Mouse (Mus musculus) thymus, postnatal 36 days (tissue): ENCODE measurements around the gene Rab31.

ENCODE experiments used
- DNase-seq, 2 experiments: peaks; one replicate each; pipeline ENCODE4 v3.0.0; 2022; ENCODE audit warnings: mixed read lengths in 2 of 2

The Rab31 gene

DNA sequence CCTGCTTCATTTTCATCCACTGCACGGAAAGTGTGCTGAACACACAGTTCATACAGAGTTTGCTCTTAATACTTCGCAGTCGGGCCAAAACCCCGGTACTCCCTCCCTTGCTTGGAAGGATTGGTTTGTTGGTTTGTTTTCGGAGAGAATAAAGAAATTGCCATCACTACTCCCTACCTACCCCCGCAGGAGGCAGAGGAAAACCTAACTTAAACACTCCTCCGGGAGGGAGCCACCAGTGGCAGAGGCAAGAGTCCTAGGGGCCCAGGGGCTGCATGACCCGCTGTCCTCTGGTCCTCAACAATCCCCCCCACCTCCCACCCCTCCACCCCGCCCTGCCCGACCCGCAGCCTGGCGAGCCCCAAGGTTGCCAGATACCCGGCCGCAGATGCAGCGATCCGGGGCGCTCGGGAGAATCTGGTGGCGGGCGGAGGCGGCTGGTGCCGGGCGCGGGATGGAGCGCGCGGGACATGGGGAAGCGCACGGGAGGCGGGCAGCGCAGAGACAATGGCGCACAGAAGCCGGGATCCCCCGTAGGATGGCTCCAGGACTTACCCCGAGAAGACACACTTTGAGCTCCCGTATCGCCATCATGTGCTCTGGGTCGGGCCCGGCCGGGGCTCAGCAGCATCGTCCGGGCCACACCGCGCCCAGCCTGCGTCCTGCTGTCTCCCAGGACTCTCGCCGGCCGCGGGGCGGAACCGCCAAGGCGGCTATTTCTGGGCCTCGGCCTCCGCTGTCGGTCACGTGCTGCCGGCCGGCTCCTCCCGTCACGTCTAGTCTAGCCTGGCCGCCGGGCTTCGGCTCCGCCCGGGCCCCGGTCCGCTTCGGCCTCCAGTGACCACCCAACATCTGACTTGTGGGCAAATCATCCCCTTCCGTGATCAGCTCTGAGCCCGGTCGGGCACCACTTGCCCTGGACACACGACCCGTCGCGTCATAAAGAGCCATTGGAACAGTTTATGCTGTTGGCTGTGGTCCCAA, at the start of gene Rab31:
TSS of gene Rab31 (minus strand) at position 802 of the 984 bp plus-strand sequence.
- peak; percentile 19 to 25 for DNase-seq

DNA sequence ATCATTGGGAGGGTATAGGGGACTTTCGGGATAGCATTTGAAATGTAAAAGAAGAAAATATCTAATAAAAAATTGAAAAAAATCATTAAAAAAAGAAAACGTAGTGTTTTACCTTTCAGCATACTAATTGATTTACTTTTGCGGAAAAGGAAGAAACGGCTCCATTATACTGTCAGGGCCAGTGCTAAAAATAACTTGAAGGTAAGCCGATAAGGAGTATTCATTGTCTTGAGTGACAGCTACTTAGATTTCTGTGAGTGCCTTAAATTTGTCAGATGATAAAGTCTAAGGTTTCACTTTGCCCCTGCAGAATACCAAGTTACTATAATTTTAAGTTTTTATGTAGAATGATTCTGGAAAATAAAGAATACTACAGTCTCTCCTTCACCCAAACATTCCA, 47.6 kb upstream of the Rab31 start:
- DNase-seq: no peak

DNA sequence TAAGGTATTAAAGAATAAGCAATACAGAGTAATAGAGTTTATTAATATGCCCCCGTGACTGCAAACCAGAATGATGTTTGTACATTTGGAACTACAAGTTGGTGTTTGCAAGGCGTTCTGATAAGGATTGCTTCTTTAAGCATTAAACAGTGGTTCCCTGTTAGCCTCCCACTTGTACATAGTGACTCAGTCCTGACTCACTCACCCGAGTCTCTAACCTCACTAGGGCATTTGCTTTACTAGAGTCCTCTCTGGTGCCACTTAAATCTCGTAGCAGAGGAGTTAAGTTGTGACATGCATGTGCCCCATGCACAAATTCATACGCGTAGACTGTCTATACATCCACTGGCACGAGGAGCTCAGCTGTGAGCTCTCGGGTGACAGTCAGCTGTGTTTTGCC, 41.2 kb upstream of the Rab31 start:
- DNase-seq: no peak

DNA sequence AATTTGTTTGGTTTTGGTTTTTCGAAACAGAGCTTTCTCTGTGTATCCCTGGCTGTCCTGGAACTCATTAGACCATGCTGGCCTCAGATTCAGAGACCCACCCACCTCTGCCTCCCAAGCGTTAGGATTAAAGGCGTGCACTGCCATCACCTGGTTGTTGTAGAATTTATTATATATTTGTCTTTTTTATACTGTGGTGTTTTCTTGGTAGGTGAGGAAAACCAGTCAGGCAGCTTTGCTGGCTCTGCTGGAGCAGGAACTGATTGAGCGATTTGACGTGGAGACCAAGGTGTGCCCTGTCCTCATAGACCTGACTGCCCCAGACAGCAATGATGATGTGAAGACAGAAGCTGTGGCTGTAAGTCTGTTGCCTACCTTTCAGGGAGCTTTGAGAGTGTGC, 38.5 kb upstream of the Rab31 start:
- DNase-seq: no peak

DNA sequence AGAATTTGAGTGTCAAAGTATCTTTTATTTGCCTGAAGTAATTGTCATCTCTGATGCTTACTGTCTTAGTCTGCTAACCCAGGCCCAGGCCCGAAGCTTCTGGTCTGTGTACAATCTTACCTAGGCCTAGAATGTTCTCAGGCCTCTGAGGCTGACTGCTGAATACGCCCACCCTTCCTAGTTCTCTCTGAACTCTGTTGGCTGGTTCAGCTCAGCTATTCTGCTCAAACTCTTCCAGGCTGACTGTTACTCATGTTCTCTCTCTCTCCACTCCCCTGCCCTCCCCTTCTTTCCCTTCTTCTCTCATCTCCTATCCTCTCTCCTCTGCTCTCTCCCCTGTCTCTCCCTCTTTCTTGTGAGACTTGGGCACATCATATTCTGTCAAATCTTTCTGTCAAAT, 33.9 kb upstream of the Rab31 start:
- no peak for DNase-seq

DNA sequence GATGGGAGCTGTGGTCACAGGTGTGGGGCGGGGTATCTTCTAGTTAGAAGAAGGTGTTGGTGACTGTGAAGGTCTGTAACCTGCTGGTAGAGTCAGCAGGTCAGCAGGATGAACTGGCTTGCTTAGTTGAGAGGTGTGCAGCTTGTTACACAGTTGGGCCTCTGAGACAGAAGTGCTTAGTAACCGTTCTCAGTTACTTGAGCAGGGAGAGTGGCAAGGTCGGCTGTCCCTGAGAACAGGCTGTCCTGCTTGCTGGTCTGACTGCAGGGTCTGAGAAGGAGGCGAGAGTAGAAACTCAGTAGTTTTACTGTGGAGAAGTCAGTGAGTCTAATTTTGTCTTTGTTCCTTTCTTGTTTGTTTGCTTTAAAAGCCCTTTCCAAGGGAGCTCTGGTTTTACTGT, 33.4 kb upstream of the Rab31 start:
- DNase-seq: no peak

DNA sequence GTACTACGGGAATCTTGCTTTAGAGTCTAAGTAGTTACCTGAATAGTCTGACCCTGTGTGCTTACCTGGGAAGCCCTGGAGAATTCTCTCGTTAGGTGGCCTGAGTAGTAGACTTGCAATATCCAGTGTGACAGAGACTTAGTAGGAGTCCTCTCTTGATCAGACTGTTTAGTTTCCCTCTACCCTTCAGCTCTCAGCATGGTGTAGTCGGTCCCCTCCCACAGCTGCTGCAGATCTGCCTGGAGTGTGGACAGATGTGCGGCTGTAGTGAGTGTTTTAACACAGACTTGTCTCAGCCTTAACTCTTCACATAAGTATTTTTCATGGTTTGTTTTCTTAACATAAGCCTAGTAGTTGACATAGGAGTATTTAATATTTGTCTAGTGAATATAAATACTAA, 29.5 kb upstream of the Rab31 start:
- no peak for DNase-seq

DNA sequence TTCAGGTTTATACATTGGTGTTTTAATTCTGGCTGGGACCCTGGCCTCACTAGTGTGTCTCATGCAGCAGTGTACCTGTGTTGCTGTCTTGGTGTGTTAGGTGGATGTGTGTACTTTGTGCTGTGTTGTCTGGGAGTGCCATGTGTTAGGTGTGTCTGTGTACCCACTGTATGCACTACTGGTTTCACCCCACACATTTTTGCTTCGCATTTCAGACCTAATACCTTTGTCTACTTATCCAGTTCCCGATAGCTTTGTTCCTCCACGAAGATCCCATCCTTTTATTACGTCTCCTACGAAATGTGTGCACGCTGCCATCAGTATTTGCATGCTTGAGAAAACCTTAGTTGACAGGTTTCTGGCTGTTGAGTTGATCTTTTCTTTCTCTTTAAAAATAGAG, 27.9 kb upstream of the Rab31 start:
- DNase-seq: no peak

DNA sequence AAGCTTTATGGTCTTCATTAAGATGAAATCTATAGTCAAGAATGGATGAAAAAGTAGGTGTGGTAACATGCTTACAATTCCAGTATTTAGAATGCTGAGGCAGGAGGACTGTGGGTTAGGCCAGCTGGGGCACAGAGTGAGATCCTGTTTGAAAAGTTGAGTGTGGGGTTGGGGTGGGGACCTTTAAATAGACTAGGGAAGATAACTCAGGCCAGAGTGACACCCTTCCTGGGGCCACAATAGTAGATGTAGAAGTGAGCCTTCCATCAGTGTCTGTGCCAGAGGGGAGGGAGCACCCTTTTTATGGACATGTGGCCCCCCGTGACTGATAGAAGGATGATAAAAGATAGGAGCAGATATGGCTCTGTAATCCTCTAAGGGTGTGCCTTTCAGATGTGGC, 26.8 kb upstream of the Rab31 start:
- DNase-seq: no peak

DNA sequence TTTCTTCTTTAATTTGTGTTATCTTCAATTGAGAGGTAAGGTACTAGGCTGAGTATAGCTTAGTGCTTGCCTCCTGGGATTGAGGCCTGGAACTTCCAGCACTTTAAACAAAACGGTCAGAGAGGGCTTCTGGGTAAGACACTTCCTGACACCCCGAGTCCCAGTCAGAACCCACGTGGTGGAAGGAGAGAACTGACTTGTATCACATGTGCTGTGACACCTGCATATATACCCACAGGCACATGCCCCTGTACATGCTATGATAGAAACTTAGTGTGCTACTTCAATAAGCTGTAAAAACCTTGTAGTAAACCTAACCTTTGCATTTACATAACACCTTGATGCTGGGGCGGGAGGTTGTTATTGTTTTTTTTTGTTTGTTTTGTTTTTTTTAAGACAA, 25.9 kb upstream of the Rab31 start:
- peak; percentile 19 to 42 for DNase-seq

DNA sequence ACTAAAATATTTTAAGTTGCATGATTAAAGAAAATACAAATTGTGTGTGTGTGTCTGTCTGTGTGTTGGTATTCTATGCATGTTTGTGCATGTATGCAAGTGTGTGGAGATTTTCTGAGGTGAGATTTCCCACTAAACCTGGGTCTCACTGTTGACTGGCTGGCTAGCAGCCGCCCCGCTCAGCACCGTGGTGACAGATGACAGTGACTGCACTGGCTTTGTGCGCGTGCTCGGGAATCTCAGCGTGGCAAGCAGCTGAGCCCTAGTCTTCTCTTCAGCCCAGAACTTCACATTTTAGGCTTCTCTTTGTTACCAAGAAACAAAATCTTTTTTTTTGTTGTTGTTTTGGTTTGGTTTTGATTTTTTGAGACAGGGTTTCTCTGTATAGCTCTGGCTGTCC, 23.5 kb upstream of the Rab31 start:
- DNase-seq: no peak

DNA sequence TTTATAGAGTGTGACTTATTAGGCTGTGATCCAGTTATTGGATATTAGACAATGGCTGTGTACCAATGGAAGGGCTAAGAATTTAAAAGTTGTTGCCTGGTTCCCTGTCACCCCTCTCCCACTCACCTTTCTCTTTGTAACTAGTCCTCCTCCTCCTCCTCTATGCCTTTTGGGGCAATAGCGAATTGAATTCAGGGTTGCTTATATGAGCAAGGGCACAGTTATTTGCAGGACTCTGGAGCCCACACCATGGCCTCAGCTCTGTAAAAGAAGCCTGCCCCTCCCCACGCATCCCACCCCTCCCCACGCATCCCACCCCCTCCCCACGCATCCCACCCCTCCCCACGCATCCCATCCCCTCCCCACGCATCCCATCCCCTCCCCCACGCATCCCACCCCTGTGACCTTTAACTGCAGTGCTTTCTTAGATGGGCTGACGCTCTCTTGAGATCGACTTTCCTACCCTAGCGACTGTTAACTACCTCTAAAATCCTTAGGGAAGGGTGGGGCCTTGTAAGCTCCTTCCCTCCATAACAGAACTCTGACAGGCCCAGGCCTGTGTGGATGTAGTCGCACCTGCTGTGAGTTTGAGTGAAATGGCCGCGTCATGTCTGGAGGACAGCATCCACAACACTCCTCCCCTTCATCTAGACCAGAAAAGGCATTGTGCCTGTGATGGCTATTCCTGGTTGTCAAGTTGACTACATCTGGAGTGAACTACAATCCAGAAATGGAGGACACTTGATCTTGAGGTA, 21.7 kb upstream of the Rab31 start:
- DNase-seq: no peak

DNA sequence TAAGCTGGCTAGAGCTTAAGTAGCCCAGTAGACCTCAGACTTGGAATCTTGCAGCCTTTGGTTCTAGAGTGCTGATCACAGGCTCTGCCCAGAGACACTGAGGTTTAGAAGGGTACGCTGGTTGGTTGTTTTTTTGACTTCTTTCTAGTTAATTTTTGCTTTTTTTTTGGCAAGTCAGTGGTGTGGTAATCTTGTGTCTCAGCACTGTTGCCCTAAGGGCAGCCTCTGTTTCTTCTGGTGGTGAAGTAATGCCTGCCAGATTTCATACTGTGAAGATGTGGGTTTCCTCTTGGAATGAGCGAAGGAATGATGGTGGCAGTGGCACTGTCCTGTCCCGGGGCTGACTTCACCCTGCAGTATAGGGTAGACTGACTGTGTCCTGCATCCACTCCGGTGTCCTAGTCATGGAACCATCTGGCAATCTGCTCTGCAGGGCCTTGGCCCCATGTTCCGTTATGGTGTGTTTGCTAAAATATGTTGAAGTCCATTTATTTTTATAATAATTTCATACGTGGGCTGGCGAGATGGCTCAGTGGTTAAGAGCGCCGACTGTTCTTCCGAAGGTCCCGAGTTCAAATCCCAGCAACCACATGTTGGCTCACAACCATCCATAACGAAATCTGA, 20.9 kb upstream of the Rab31 start:
- no peak for DNase-seq

DNA sequence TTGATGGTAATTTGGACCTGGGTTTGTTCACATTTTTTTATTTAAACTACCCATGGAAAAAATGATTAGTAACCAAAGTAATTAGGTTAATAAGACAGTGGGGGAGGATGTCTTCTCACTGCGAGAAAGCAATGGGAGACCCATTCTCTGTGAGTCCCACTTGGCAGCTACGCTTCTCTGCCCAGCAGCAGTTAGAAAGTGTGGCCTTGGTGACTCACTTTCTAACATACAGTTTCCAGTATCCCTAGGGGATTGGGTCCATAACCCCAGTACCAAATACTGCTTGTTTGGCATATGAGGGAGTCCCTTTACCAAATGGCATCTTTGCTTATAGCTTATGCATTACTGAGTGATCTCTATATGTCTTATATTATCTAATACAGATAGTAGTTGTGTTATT, 18.6 kb upstream of the Rab31 start:
- DNase-seq: no peak

DNA sequence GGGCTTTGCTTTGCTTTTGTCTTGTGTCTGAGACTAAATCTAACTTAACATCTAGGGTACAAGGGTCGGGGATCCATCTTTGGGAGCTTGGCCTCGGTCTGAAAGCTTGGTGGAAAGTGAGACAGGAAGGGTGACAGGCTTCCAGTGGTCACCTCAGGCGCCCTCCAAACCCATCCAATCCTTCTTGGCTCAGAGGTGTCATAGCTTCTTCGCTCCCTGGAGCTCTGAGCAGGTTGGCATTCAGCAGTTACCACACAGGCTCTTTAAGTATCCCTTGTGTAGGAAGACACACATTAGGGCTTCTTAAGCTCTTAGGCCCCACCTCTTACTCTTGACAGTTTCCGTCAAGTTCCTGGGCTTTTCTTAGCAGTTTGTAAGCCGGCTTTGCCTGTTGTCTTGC, 17.0 kb upstream of the Rab31 start:
- no peak for DNase-seq

DNA sequence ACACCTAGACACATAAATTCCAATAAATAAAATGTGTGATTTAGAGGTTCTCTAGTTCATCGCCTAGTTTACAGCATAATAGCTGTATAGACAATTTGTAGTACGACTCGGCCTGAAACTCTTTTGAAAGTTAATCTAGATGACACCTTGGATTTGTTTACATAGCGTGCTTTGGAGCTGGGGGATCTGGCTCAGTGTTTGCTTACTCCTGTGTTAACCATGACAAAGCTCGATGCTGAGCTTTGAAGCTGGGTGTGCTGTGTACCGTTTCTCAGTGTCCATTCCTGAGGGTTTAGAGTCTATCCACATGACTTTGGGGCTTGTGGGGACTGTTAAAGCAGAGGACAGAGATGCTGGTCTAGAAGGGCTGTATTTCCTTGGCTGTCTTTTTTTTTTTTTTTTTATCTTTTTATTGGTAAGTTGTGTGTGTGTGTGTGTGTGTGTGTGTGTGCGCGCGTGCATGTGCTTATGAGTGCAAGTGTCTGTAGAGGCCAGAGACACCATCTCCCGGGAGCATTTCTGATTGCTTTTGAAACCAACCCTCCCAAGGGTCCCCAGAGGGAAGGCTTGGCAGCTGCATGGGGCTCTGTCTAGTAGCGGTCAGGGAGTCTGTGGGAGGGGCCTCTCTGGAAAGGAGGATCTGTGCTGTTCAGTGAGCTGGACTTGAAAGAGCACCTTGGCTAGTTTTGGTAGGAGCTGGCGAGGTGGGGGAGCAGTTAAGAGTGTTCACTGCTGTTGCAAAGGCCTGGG, 16.2 kb upstream of the Rab31 start:
- no peak for DNase-seq

DNA sequence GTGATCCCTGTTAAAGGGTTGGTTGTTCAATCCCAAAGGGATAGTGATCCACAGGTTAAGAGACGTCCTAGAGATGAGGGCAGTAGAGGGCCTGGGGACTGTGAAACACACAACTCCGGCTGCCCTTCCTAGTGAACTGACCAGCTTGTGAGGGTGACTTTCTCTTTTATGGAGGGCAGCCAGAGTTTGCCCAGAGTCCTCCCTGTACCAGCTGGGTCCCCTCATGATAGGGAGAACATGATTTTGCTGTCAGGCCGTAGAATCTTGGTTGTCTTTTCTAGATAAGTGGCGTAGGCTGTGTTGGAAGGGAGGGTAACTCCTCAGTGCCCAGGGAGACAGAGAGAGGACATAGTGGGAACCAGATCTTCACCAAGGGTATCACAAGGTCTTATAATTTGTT, 14.7 kb upstream of the Rab31 start:
- no peak for DNase-seq

DNA sequence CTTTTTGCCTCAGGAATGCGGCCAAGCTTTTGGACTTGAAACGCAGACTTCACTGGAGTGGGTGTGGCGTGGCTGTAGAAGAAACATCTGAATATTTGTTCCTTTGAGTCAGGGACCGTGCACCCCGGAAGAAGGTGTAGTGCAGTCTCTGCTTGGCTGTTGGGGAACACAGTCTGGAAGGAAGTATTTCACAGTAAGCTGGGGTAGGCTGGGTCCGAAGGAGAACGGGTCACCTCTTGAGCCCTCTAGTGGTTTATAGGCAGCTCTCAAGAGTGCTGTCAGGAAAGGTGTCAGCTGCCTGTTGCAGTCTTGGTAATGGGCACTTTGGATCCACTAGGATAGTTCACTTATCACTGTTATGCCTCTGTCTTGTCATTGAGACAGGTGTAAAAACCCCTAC, 13.7 kb upstream of the Rab31 start:
- no peak for DNase-seq

DNA sequence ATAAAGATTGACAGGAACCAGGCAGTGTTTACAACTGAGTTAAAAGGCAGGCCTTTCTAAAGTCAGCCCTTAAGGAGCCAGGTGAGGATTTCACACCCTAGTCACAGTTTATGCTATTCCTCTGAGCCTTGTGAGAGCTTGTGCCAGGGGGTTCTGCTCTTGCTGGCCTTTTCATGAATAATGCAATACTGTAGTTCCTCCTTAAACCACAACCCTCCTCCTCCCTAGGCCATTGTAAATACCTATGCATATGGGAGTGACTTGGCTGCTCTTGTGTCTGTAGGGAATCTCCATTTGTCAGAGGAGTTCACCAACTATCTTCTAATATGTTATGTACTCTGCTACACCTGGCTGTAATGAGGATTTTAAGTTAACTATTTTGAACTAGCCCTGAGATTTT, 13.2 kb upstream of the Rab31 start:
- no peak for DNase-seq

DNA sequence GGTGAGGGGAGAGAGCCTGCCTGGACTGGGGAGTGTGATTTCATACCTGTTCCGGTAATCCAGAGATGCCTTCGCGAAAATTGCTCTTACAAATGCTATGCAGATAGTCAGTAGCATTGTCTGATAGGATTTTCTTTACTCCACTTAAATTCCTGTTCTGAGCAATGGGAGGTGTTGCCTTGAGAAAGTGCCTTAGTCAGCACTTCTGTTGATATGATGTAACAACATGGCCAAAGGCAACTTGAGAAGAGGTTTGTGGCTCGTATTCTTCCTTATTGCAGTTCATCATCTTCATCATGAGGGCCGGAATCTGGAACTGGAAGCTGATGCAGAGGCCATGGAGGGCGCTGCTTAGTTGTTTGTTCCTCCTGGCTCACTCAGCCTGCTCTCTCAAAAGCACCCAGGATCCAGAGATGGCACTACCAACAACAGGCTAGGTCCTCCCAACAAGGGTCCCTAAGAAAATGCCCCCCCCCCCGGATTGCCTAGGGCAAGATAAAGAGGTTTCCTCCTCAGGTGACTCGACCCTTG, 12.1 kb upstream of the Rab31 start:
- DNase-seq: no peak

DNA sequence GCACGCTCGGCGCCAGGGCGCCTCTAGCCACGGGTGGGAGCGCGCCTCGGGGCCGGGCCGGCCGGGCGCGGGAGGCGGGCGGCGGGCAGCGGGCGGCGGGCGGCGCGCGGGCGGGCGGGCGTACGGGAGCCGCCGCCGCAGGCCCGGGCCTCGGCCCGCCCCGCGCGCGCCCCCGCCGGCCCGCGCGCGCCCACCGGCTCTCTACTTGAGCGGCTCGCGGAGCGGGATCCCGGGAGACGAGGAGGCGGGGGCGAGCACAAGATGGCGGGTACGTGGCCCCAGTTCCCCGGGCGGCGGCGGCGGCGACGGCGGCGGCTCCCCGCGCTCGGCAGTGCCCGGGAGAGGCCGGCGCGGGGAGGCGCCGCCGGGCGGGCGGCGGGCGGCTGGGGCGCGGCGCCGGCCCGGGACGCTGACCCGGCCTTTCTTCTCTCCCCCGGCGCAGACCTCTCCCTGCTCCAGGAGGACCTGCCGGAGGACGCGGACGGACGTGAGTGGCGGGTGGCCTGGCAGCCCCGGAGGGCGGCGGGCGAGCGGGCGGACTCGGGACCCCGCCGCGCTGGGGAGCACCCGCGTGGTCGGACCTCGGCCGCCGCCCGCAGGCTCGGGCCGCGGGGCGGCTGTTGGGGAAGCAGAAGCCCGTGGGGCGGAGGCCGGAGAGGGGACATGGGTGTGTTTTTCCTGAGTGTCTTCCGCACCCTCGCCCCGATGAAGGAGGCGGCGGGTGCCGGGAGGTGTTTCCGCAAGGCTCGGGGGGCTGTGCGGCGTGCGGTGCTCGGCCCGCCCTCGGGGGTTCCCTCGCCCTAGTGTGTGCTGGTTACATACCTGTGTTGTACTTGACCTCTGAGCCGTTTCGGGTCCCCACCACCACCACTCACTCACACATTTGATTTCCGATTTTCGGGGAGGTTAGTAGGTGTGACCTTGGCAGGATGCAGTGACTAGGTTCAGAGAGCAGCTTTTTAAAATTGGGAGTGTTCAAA, 10.9 kb upstream of the Rab31 start:
- DNase-seq: peak; percentile 72 to 81
